Mouse (Mus musculus): ENCODE results near the gene Twf1. TPM values are rescaled to one million over a fixed set of nuclear protein-coding genes. Genes with fewer than 3 reads are reported as not detected.
A peak's percentile ranks its signal among the peaks of the same experiment; 100 is the strongest.

The Twf1 gene
- total and polyA plus RNA-seq, 3 experiments = 6.6 to 45.6 (median 28.9) TPM

DNA sequence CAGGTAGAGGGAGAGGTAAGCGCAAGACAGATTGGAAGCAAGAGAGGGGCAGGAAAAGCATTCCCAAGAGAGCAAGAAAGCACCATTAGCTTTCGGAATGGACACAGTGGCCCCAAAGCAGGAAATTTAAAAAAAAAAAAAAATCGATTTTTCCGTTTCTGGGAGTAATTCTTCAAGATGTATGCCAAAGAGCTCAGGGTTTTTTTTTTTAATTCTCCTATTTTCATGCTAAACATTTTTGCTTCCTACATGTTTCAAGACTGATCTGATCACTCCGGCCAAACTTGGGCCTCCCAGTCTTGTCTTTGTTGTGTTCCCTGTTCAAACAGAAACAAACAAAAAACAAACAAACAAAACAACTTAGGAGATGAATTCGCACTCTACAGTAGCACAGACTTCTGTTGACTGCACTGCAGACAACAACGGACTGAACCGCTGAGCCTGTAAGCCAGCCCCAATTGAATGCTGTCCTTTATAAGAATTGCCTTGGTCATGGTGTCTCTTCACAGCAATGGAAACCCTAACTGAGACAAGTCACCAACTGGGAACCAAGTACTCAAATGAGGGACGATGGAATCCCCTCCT, 45.5 kb downstream of the Twf1 start:
- peaks cover 51% of the 10 kb centered on the region for H3K36me3 ChIP-seq (replicated peaks)
- H3K9me3 ChIP-seq (replicated peaks) = no peaks in the 10 kb centered on the region
- ATAC-seq (ENCODE audit: extremely low read depth, insufficient number of reproducible peaks, low FRiP score, poor library complexity, severe bottlenecking) (no peak), DNase-seq (ENCODE audit: low spot score) (no peak)
- TF ChIP-seq TAL1 (conservative IDR thresholded peaks at IDR 0.05; ENCODE audit: low read depth, low read length) (no peak), CTCF (IDR thresholded peaks at IDR 0.05; ENCODE audit: low read depth, low read length) (no peak), POLR2AphosphoS5 (IDR thresholded peaks at IDR 0.05; ENCODE audit: insufficient replicate concordance, low read depth, low read length) (no peak), GATA2 (IDR thresholded peaks at IDR 0.05; ENCODE audit: borderline replicate concordance, low read depth, low read length) (no peak), GATA1 (IDR thresholded peaks at IDR 0.05; ENCODE audit: borderline replicate concordance, low read length) (no peak)
- H3K4me3 ChIP-seq (ENCODE audit: low read depth, low read length) = peak overlapping the region; percentile 97
- peaks cover 26% of the 10 kb centered on the region for H3K4me1 ChIP-seq (ENCODE audit: insufficient read depth, low read depth, low read length)
- no peaks in the 10 kb centered on the region for H3K27me3 ChIP-seq (ENCODE audit: insufficient read depth, low read length)

DNA sequence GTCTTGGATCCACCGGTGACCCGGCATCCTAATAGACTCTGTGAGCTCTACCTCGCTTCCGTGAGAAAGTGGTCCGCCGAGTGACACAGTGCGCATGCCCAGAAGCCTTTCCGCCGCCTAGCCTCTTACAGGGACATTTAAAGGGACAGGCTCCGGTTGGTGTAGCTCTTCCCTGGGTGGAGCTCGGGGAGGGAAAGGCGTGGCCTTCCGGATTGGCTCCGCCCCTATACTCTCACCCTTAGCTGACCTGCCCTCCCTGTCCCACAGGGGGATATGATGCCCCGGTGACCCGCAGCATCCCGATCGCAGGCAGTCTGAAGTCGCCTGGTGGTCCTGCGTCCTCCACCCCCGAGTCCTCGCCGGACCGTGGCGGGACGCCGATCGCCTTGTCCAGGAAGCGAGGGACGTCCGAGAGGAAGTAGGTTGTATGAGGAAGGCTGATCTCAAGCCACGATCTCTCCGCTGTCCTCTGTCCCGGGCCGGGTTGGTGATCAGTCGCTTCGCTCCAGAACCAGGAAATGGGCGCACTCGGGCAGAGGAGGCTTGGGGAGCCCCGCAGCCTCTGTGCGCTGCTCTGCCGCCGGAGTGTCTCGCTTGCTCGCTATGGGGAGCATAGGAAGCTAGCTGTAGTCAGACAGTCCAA, 46.2 kb downstream of the Twf1 start, which contains the start of the genes Pus7l and Irak4:
TSS of gene Pus7l (minus strand) at position 139 of the 643 bp plus-strand sequence.
TSS of gene Irak4 (plus strand) at position 235 of the 643 bp plus-strand sequence.
- H3K4me1 ChIP-seq (ENCODE audit: insufficient read depth, low read depth, low read length) = peaks cover 26% of the 10 kb centered on the region
- H3K27me3 ChIP-seq (ENCODE audit: insufficient read depth, low read length) = no peaks in the 10 kb centered on the region
- H3K9me3 ChIP-seq (replicated peaks) = no peaks in the 10 kb centered on the region
- peak within 1 kb of the TSS; percentile 97 for H3K4me3 ChIP-seq (ENCODE audit: low read depth, low read length)
- ATAC-seq (ENCODE audit: extremely low read depth, insufficient number of reproducible peaks, low FRiP score, poor library complexity, severe bottlenecking) = peak; percentile 93
- TF ChIP-seq TAL1 (conservative IDR thresholded peaks at IDR 0.05; ENCODE audit: low read depth, low read length) = no peak
- TF ChIP-seq GATA2 (IDR thresholded peaks at IDR 0.05; ENCODE audit: borderline replicate concordance, low read depth, low read length) = no peak
- no peak for TF ChIP-seq CTCF (IDR thresholded peaks at IDR 0.05; ENCODE audit: low read depth, low read length)
- TF ChIP-seq POLR2AphosphoS5 (IDR thresholded peaks at IDR 0.05; ENCODE audit: insufficient replicate concordance, low read depth, low read length) = no peak
- no peak for TF ChIP-seq GATA1 (IDR thresholded peaks at IDR 0.05; ENCODE audit: borderline replicate concordance, low read length)
- H3K36me3 ChIP-seq (replicated peaks) = peaks cover 50% of the 10 kb centered on the region
- DNase-seq (ENCODE audit: low spot score) = peak; percentile 99

DNA sequence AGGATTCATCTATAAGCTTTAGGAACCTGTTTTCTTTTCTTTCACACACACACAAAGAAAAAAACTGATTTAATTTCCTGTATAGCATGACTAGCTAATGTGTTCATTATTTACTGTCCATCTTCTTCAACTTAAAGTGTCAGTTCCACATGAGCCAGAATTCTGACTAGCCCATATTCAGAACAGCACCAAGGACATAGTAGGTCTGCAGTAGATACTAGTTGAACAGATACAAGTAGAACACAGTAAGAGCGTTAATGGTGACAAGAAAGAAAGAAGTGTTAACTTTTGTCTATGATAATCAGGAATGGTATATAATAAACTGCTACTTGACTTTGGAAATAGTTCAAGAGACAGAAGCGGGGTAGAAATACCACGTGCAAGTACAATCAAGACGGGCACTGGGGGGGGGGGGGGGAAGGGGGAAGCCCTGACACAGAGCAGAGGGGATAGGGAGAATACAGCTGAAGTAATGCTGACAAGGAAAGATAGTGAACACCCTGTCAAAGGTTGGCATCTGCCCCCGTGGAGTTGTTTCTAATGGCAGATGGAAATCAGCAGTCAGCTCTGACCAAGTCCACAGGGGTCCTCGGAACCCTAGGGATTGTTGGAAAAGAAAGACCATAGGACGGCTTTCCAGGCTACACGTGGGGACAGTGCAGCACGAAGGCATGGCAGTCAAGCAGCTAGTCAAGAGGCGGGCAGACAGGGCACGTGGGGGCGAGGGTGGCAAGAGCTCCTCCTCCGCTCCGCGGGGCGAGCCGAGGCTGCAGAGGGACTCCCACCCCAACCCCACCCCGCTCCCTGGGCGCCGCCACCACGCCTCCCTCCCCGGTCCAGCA, 46.9 kb downstream of the Twf1 start:
- peak; percentile 46 for ATAC-seq (ENCODE audit: extremely low read depth, insufficient number of reproducible peaks, low FRiP score, poor library complexity, severe bottlenecking)

GRCm38 (mm10) chr15:94539296-94539695, 50.4 kb downstream of the Twf1 start:
- Histone ChIP-seq H3K4me3 (ENCODE audit: low read depth, low read length) (no peak overlapping the region), H3K27me3 (ENCODE audit: insufficient read depth, low read length) (no peaks in the 10 kb centered on the region), H3K36me3 (replicated peaks) (peaks cover 49% of the 10 kb centered on the region), H3K4me1 (ENCODE audit: insufficient read depth, low read depth, low read length) (peaks cover 17% of the 10 kb centered on the region), H3K9me3 (replicated peaks) (no peaks in the 10 kb centered on the region)
- TF ChIP-seq POLR2AphosphoS5 (IDR thresholded peaks at IDR 0.05; ENCODE audit: insufficient replicate concordance, low read depth, low read length) (no peak), CTCF (IDR thresholded peaks at IDR 0.05; ENCODE audit: low read depth, low read length) (no peak), GATA1 (IDR thresholded peaks at IDR 0.05; ENCODE audit: borderline replicate concordance, low read length) (no peak), TAL1 (conservative IDR thresholded peaks at IDR 0.05; ENCODE audit: low read depth, low read length) (no peak), GATA2 (IDR thresholded peaks at IDR 0.05; ENCODE audit: borderline replicate concordance, low read depth, low read length) (no peak)
- DNase-seq (ENCODE audit: low spot score) = no peak
- ATAC-seq (ENCODE audit: extremely low read depth, insufficient number of reproducible peaks, low FRiP score, poor library complexity, severe bottlenecking) = no peak

More for the DNA sequence above, 46.9 kb downstream of the Twf1 start:
- Histone ChIP-seq H3K36me3 (replicated peaks) (peaks cover 50% of the 10 kb centered on the region), H3K4me1 (ENCODE audit: insufficient read depth, low read depth, low read length) (peaks cover 31% of the 10 kb centered on the region), H3K4me3 (ENCODE audit: low read depth, low read length) (peak overlapping the region; percentile 97), H3K27me3 (ENCODE audit: insufficient read depth, low read length) (no peaks in the 10 kb centered on the region), H3K9me3 (replicated peaks) (no peaks in the 10 kb centered on the region)
- DNase-seq (ENCODE audit: low spot score) = no peak
- TF ChIP-seq CTCF (IDR thresholded peaks at IDR 0.05; ENCODE audit: low read depth, low read length) = no peak
- TF ChIP-seq GATA2 (IDR thresholded peaks at IDR 0.05; ENCODE audit: borderline replicate concordance, low read depth, low read length) = no peak
- TF ChIP-seq GATA1 (IDR thresholded peaks at IDR 0.05; ENCODE audit: borderline replicate concordance, low read length) = no peak
- TF ChIP-seq TAL1 (conservative IDR thresholded peaks at IDR 0.05; ENCODE audit: low read depth, low read length) = no peak
- no peak for TF ChIP-seq POLR2AphosphoS5 (IDR thresholded peaks at IDR 0.05; ENCODE audit: insufficient replicate concordance, low read depth, low read length)

GRCm38 (mm10) chr15:94535521-94535920, 54.2 kb downstream of the Twf1 start:
- Histone ChIP-seq H3K36me3 (replicated peaks) (peaks cover 70% of the 10 kb centered on the region), H3K9me3 (replicated peaks) (no peaks in the 10 kb centered on the region), H3K27me3 (ENCODE audit: insufficient read depth, low read length) (no peaks in the 10 kb centered on the region), H3K4me1 (ENCODE audit: insufficient read depth, low read depth, low read length) (peaks cover 6% of the 10 kb centered on the region; the same call in 1 of the 2 replicates), H3K4me3 (ENCODE audit: low read depth, low read length) (no peak overlapping the region)
- DNase-seq (ENCODE audit: low spot score) (no peak), ATAC-seq (ENCODE audit: extremely low read depth, insufficient number of reproducible peaks, low FRiP score, poor library complexity, severe bottlenecking) (no peak)
- no peak for TF ChIP-seq TAL1 (conservative IDR thresholded peaks at IDR 0.05; ENCODE audit: low read depth, low read length)
- no peak for TF ChIP-seq GATA1 (IDR thresholded peaks at IDR 0.05; ENCODE audit: borderline replicate concordance, low read length)
- TF ChIP-seq GATA2 (IDR thresholded peaks at IDR 0.05; ENCODE audit: borderline replicate concordance, low read depth, low read length) = no peak
- TF ChIP-seq CTCF (IDR thresholded peaks at IDR 0.05; ENCODE audit: low read depth, low read length) = no peak
- no peak for TF ChIP-seq POLR2AphosphoS5 (IDR thresholded peaks at IDR 0.05; ENCODE audit: insufficient replicate concordance, low read depth, low read length)
